Mouse (Mus musculus) thymus, adult 2 months (tissue): ENCODE results near the gene Dpm2. TPM values are rescaled to one million over a fixed set of nuclear protein-coding genes. Genes with fewer than 3 reads are reported as not detected.

ENCODE experiments used
- DNase-seq: peaks from one replicate; pipeline ENCODE4 v3.0.0; 2021
- H3K27ac ChIP-seq: fragments of 200-500 bp; 2 replicates; pipeline ENCODE4 v1.5.1; 2012; ENCODE audit warnings: low read length, control low read depth; ENCODE audit not compliant: control insufficient read depth, insufficient read depth
- H3K27me3 ChIP-seq: fragments of 200-500 bp; 2 replicates; pipeline ENCODE4 v1.6.1; 2012; ENCODE audit warnings: mild to moderate bottlenecking, low read length, moderate library complexity, mixed read lengths; ENCODE audit not compliant: control insufficient read depth, insufficient read depth
- H3K36me3 ChIP-seq: fragments of 200-500 bp; 2 replicates; pipeline ENCODE4 v1.6.1; 2012; ENCODE audit warnings: mild to moderate bottlenecking, low read length, moderate library complexity; ENCODE audit not compliant: control insufficient read depth, insufficient read depth
- H3K4me1 ChIP-seq: fragments of 200-500 bp; replicated peaks from 2 replicates; pipeline ENCODE4 v1.6.1; 2012; ENCODE audit warnings: low read length; ENCODE audit not compliant: control insufficient read depth, insufficient read depth
- H3K4me3 ChIP-seq: fragments of 200-500 bp; 2 replicates; pipeline ENCODE4 v1.5.1; 2012; ENCODE audit warnings: mild to moderate bottlenecking, low read length, control low read depth, moderate library complexity; ENCODE audit not compliant: control insufficient read depth, insufficient read depth
- CTCF ChIP-seq: fragments of 200-500 bp; IDR thresholded peaks from 2 replicates; pipeline ENCODE4 v1.5.1; 2012; ENCODE audit warnings: mild to moderate bottlenecking, control low read depth, low read length, moderate library complexity, borderline replicate concordance; ENCODE audit not compliant: control insufficient read depth, poor library complexity, insufficient read depth; ENCODE audit errors: extremely low read depth
- POLR2A ChIP-seq: fragments of 200-500 bp; IDR thresholded peaks from 2 replicates; pipeline ENCODE4 v1.6.1; 2012; ENCODE audit warnings: mild to moderate bottlenecking, low read length, control low read depth, moderate library complexity; ENCODE audit not compliant: control insufficient read depth, poor library complexity, insufficient read depth; ENCODE audit errors: extremely low read depth
- WGBS: fragments of 180-500 bp; shearing (Covaris S2); methylation state at CpG from one replicate; pipeline ENCODE4 v1.1.7; 2018; 5-methylcytosine and 5-hydroxymethylcytosine counted together
- polyA plus RNA-seq: library from polyadenylated mRNA; depleted of rRNA; stranded (reverse); fragments of >200 nt; gene quantifications from 2 replicates; pipeline ENCODE4 v1.2.3, GENCODE M21; 2012

Gene Dpm2
- polyA plus RNA-seq, 1 experiment: 173 TPM

GRCm38 (mm10) chr2:32587731-32588321 lies 17.2 kb downstream of the Dpm2 start:
- WGBS: 4% methylated on average over 9 of the region's 9 CpGs

GRCm38 (mm10) chr2:32589213-32589795 lies 18.6 kb downstream of the Dpm2 start:
- Histone ChIP-seq H3K4me1 (peaks cover 16% of the 10 kb centered on the region), H3K36me3 (no peaks in the 10 kb centered on the region), H3K4me3 (no peak overlapping the region), H3K27me3 (no peaks in the 10 kb centered on the region), H3K27ac (no peak overlapping the region)
- DNase-seq: no peak
- TF ChIP-seq POLR2A (no peak), CTCF (no peak)
- WGBS: 92% methylated on average over 11 of the region's 11 CpGs

More at GRCm38 (mm10) chr2:32587731-32588321, 17.2 kb downstream of the Dpm2 start:
- H3K4me3 ChIP-seq: peak overlapping the region; percentile 67
- DNase-seq: peak; percentile 30
- H3K36me3 ChIP-seq: no peaks in the 10 kb centered on the region
- H3K27ac ChIP-seq: peak overlapping the region; percentile 61; the same call in 1 of the 2 replicates
- TF ChIP-seq CTCF (no peak), POLR2A (no peak)
- peaks cover 22% of the 10 kb centered on the region for H3K4me1 ChIP-seq
- no peaks in the 10 kb centered on the region for H3K27me3 ChIP-seq

GRCm38 (mm10) chr2:32590224-32590623 lies 19.6 kb downstream of the Dpm2 start:
- DNase-seq: no peak
- H3K27ac ChIP-seq: no peak overlapping the region
- 94% methylated on average over 10 of the region's 10 CpGs for WGBS
- peaks cover 16% of the 10 kb centered on the region for H3K4me1 ChIP-seq
- no peaks in the 10 kb centered on the region for H3K36me3 ChIP-seq
- TF ChIP-seq POLR2A (no peak), CTCF (no peak)
- no peak overlapping the region for H3K4me3 ChIP-seq
- no peaks in the 10 kb centered on the region for H3K27me3 ChIP-seq

GRCm38 (mm10) chr2:32591249-32591648 lies 20.6 kb downstream of the Dpm2 start:
- H3K27me3 ChIP-seq: no peaks in the 10 kb centered on the region
- 93% methylated on average over 6 of the region's 6 CpGs for WGBS
- H3K36me3 ChIP-seq: no peaks in the 10 kb centered on the region
- H3K4me3 ChIP-seq: no peak overlapping the region
- TF ChIP-seq CTCF (no peak), POLR2A (no peak)
- H3K27ac ChIP-seq: no peak overlapping the region
- H3K4me1 ChIP-seq: peaks cover 16% of the 10 kb centered on the region
- DNase-seq: no peak

GRCm38 (mm10) chr2:32596725-32597124 lies 26.1 kb downstream of the Dpm2 start:
- Histone ChIP-seq H3K4me3 (no peak overlapping the region), H3K4me1 (no peaks in the 10 kb centered on the region; the same call in 1 of the 2 replicates), H3K36me3 (no peaks in the 10 kb centered on the region), H3K27ac (no peak overlapping the region), H3K27me3 (no peaks in the 10 kb centered on the region)
- 96% methylated on average over 13 of the region's 13 CpGs for WGBS
- no peak for TF ChIP-seq POLR2A
- TF ChIP-seq CTCF: no peak
- no peak for DNase-seq

- Histone ChIP-seq H3K27me3 (no peaks in the 10 kb centered on the region), H3K27ac (no peak overlapping the region), H3K4me3 (no peak overlapping the region), H3K4me1 (peaks cover 2% of the 10 kb centered on the region; the same call in 1 of the 2 replicates), H3K36me3 (no peaks in the 10 kb centered on the region)
- no peak for DNase-seq
- TF ChIP-seq CTCF: no peak
- TF ChIP-seq POLR2A: no peak
- WGBS: 96% methylated on average over 5 of the region's 5 CpGs
These were observed 26.6 kb downstream of the Dpm2 start for GRCm38 (mm10) chr2:32597248-32597647.
